Mouse (Mus musculus) mouse embryonic stem cell (cell line): ENCODE results near the gene Cryba2.

ENCODE experiments used
- in situ Hi-C, 2 experiments: fragments of 300-500 bp; cut with MboI; formaldehyde crosslinking; loops; 1 replicate in 1 of 2; 3 replicates in 1 of 2; pipeline ENCODE4 v1.14.3; 2019 to 2020; ENCODE audit warnings: low sequenced_read_pairs in 2 of 2, low pct_unique_long_range_greater_than_20kb in 1 of 2, mixed read lengths in 1 of 2; ENCODE audit not compliant: unreplicated experiment in 1 of 2

Cryba2 gene

GRCm38 (mm10) chr1:74893134-74893855 lies at the start of gene Cryba2:
Gene Cryba2, minus strand, starts transcription at chr1:74893143.
- in situ Hi-C loops: loop anchor here in 1 of 2 experiments (5.0 kb wide), 1 partner anchor 54 kb away; no protein-coding TSS in a partner anchor

GRCm38 (mm10) chr1:74941651-74942360 lies 48.9 kb upstream of the Cryba2 start:
- in situ Hi-C loops: loop anchor here in 1 of 2 experiments (25.0 kb wide), 1 partner anchor 345 kb away; the partner anchor contains the start of gene Resp18

DNA sequence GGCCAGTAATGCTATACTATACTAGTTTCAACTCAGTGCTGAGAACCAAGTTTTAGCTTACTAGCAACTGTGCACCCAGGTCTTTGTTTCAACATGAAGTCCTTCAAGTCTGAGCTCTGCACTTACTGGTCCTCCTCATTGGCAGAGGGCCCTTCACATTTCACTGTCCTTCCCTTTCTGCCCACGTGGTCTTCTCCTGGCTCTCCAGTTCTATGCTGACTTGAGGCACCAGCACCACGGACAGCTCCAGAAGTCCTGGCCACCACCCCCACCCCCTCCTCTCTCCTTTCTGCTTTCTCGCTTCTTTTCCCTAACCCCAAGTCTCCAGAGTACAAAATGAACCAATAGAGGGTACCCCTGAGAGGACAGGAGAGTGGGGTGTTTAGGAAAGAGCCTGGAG lies 46.8 kb upstream of the Cryba2 start:
- in situ Hi-C loops: loop anchor here in 1 of 2 experiments (25.0 kb wide), 1 partner anchor 348 kb away; the partner anchor contains the start of gene Resp18

GRCm38 (mm10) chr1:74936221-74936830 lies 43.4 kb upstream of the Cryba2 start:
- in situ Hi-C loops: loop anchor here in 1 of 2 experiments (25.0 kb wide), 1 partner anchor 351 kb away; the partner anchor contains the start of gene Resp18

DNA sequence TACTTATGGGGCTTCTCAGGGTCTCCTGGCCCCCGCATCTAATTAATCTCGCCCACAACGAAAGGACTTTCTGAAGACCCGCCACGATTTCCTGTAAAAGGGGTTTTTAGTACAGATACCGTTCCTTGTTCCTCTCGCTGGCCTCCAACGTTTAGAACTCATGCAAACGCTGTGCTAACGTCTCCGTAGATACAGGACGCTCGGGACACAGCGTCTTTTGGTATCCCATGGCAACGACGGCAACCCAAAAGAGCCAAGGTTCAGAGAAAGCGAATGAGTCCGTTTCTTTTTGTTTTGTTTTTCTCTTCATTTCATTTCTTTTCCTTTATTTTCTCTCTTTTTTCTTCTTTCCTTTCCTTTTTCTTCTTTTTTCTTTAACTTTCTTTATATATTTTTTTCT lies 42.5 kb upstream of the Cryba2 start, which contains the start of gene Cfap65:
Gene Cfap65, minus strand, starts transcription at position 198 of the 400 bp plus-strand sequence.
- in situ Hi-C loops: loop anchor here in 1 of 2 experiments (25.0 kb wide), 1 partner anchor 352 kb away; the partner anchor contains the start of gene Resp18

DNA sequence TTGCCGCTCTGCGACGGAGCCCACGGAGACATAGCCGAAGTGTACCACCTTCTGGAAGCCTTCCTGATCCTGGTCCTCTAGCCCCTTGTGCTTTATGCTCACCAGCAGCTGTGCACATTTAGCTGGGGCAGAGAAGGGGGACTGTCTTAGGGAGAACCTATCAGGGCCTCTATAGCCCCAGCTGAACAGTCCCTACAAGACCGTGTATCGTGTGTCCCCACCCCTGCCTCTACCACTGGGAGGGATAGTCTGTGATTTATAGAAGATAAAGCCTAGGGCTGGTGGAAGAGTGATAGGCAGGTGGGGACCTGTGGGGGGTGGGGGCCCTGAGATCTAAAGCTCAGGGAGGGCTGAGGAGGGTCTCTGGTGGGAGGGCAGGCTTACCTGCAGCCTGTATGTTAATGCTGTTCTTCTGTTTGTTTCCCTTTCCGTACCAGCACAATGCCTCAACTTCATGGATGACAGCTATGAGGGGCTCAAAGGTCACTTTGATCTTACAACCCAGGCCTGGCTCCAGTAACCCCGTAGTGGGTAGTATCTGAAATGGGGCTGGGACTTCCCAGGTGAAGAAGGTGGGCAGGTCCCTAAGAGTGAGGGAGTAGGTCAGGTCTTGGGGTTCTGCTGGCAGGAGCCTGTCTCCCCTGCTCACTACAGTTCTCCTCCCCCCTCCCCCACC lies 34.8 kb upstream of the Cryba2 start:
- in situ Hi-C loops: loop anchor here in 1 of 2 experiments (25.0 kb wide), 1 partner anchor 360 kb away; the partner anchor contains the start of gene Resp18

DNA sequence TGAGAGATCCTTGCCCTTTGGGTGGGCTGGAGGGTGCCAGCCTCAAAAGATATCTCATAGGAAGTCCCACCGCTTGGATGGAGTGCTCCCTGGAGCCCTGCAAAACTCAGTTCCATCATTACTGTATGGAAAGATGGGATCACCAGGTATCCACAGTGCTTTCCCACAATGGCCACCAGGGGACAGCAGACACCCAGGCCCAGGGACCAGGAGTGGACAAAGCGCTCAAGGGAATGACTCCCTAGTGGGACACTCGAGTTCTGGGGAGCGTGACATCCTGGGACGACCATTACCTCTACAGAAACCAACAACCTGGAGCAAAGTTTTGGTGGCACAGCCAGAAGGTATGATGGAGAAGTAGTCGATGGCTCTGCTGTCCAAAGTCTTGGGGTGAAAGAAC lies 33.8 kb upstream of the Cryba2 start:
- in situ Hi-C loops: loop anchor here in 1 of 2 experiments (25.0 kb wide), 1 partner anchor 361 kb away; the partner anchor contains the start of gene Resp18

DNA sequence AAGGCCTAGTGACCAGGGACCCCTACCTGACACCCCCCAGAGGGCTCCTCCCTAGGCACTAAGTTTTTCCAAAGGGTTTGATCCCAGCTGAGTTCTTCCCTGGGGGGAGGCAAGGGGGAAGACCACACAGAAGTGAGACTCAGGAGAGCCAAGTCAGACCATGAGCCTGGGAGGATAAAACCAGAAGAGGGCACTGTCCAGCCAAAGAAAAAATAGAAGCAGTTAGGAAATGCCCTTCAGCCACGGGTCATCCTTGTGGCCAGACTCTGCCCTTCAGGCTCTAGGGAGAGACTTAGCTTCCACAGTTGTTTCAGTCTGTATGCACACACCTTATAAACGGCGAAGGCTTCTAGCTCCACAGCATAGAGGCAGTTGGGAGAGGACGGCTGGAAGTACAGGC lies 31.5 kb upstream of the Cryba2 start:
- in situ Hi-C loops: no loop called here

- in situ Hi-C loops: no loop called here
Measured at GRCm38 (mm10) chr1:74915706-74916105, 22.8 kb upstream of the Cryba2 start.

DNA sequence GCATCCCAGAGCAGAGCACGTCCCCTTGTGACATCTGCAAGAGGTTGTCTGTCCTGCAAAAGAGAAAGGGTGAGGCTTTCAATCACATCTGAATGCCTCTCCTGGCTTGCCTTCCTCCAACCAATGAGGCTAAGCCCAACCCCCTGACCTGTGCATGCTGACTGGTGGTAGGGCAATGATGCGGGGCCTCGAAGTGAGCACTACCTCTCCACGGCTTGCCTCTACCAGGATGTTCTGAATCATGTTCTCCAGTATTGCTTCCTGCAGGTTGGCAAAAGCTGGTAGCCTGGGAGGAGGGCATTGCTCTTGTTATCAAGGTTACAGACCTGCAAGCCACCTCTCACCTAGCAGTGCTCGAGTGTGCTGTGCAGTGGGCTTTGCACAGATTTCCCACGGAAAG lies 9.2 kb upstream of the Cryba2 start:
- in situ Hi-C loops: no loop called here

GRCm38 (mm10) chr1:74901686-74902085 lies 8.7 kb upstream of the Cryba2 start:
- in situ Hi-C loops: no loop called here

DNA sequence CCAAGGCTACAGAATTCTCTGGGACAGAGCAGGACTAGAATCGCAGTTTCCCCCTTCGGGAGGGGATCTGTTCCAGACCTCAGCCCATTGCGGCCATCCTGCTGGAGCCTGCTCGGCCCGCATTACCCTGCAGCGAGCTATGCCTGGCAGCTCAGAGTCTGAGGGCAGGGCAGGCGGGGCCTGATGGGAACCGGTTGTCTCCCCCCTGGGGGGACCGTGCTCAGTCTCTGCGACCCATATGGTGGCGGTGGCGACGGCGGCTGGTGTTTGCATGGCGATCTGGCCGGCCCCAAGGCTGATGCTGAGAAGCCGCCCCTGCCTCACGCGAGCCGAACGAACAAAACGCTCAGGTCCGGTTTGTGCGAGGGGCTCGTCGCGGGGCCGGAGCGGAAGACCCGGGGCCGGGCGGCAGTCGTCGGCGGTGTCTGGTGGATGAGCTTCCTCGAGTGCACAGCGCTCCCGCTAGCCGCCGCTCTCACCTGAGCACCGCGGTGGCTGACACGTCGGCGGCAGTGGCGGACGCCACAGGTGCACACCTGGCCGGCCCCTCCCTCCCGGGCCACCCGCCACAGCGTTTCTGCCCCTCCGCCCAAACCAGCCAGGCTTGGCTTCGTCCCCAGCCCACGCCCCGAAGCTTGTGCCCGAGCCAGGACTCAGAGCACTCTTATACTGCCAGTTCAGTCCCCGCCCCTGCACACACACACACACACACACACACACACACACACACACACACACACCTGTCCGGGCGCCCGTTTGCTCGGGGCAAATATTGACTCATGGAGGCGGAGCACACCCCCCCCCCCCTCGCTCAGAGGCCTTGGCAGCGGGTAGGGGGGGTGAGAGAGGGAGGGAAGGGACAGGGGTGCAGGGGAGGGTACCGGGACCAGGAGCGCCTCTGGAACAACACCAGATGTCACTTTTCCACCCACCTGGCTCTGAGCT lies 7.7 kb upstream of the Cryba2 start:
- in situ Hi-C loops: no loop called here

DNA sequence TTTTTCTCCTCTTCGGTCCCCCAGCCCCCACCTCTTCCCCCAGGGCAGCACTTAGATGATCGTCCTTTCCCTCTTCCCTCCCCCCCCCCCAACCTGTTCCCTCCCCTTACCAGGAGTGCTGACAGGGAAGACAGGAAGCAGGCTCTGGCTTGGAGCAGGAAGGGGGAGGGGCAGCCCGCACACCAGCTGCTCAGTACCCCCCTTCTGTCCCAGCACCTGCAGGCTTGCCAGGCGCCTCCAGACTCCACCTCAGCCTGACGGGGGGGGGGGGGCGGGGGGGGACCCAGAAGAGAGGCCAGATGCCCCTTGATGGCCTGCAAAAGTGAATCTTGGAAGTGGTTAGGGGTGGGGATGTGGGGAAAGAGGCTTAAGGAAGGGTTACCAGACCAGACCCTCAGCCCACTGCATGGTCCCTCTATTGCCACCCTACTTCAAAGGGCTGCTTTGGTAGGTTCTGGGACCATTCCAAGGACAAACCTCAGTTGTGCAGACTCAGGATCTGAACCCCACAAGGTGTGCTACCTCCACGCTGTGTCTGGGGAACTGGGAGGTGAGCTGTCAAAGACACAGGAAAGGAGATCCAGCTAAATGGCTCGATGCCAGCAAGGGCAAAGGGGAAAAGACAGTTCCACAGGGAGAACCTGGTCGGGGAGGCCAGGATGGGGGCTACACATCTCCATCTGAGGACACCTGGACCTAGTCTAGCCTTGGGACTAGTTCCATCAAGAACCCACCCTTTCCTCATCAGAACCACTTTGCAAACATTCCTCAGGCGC lies 5.9 kb upstream of the Cryba2 start:
- in situ Hi-C loops: no loop called here

DNA sequence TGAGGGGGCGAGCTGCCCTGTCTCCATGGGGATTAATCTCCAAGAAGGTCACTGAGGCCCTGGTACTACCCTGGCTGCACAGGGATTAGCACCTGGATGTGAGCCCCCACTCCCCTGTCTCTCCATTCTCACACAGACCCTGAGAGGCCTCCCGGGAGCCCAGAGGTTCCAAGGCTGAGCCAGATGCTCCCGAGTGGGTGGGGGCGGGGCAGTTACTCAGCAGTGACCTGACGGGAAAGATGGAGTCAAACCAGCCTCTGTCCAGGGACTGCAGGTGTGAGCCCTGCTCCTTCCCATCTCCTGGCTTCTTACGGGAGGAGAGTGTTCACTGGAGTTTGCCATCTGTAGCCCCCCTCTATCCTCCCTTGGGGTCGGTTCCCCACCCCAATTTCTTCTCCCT lies 5.0 kb upstream of the Cryba2 start:
- in situ Hi-C loops: no loop called here

DNA sequence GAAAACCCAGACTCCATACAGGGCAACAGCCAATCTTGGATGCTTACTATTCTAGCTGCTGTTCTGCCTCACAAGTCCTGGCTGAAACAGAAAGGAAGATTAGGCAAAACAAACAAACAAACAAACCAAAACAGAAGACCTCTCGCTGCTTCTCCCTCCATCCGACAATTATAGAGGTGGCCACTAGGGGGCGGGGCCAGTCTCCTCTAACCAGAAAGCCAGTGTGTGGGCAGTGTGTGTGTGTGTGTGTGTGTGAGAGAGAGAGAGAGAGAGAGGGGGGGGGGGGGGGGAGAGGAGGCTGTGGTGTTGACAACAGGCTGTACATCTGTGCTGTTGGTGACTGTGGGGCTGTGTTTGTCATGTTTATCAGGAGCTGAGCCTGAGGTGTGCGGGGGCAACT lies 2.0 kb upstream of the Cryba2 start:
- in situ Hi-C loops: loop anchor here in 1 of 2 experiments (5.0 kb wide), 1 partner anchor 52 kb away; no protein-coding TSS in a partner anchor

GRCm38 (mm10) chr1:74892351-74893133 lies 401 bp downstream of the Cryba2 start:
- in situ Hi-C loops: loop anchor here in 1 of 2 experiments (5.0 kb wide), 1 partner anchor 55 kb away; no protein-coding TSS in a partner anchor
